Mouse (Mus musculus) stomach, postnatal 0 days (tissue): ENCODE results near the gene Ppp1r37.

Source experiments
- CTCF ChIP-seq: IDR thresholded peaks from 2 replicates; pipeline ENCODE4 v1.5.1; 2016; ENCODE audit warnings: antibody characterized with exemption, low read depth, mild to moderate bottlenecking, moderate library complexity
- EP300 ChIP-seq: optimal IDR thresholded peaks from 2 replicates; pipeline ENCODE3; 2016; ENCODE audit warnings: antibody characterized with exemption

DNA sequence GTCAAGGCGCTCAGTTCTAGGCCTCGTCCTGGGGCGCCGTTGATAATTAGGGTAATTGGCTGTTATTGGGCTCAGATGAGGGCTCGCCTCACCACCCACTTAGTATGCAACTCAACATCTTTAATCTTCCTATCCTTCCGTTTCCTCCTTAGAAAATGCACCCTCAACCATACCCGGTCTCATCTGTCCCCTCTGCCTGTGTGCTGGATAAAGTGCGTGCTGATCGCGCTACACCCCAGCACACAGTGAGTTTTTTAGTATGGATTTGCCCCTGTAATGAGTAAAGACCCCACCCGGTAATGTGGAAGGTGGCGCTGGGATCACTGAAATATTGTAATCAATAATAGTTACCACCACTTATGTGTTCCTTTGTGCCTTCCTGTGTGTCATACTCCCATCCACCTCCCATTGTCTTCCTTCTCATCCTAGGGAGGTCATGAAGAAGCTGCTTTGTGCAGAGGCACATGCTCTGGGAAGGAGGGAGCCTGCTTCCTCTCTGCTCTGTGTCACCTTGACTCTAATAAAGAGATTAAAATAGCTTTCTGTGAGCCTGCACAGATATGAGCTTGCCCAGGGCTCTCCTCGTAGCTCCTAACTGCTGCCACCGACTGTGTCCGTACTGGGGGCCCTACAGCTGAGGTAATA lies 53.8 kb downstream of the Ppp1r37 start:
- TF ChIP-seq EP300 (no peak), CTCF (no peak)
